Mouse (Mus musculus): ENCODE results near the gene Gm5726. TPM values are rescaled to one million over a fixed set of nuclear protein-coding genes. Genes with fewer than 3 reads are reported as not detected.
"Not testable (repeated sequence)": the region's sequence is repeated elsewhere in the genome, so short reads cannot be mapped to it uniquely, and the experiment has no call there.

Gm5726 gene
- not detected in 2 replicates for polyA plus RNA-seq (2012; rRNA removed)

GRCm38 (mm10) chr7:20545657-20546056, at the start of gene Gm5726:
Gene Gm5726 (minus strand): TSS chr7:20545757.
- not testable (repeated sequence) for H3K27ac ChIP-seq (ENCODE audit: insufficient read depth, low read length); H3K27me3 ChIP-seq (ENCODE audit: control insufficient read depth, insufficient read depth, low read length); DNase-seq; H3K4me3 ChIP-seq (replicated peaks; ENCODE audit: insufficient read depth, low read depth, low read length); H3K4me1 ChIP-seq (ENCODE audit: control insufficient read depth, insufficient read depth, low read length)
- no CpG with 5 or more reads among the region's 1 CpGs for WGBS

- not testable (repeated sequence) for H3K4me3 ChIP-seq (replicated peaks; ENCODE audit: insufficient read depth, low read depth, low read length); DNase-seq; H3K27ac ChIP-seq (ENCODE audit: insufficient read depth, low read length); H3K4me1 ChIP-seq (ENCODE audit: control insufficient read depth, insufficient read depth, low read length); H3K27me3 ChIP-seq (ENCODE audit: control insufficient read depth, insufficient read depth, low read length)
- WGBS: no CpG with 5 or more reads among the region's 3 CpGs
Observed at GRCm38 (mm10) chr7:20576141-20576540, 30.6 kb upstream of the Gm5726 start, which contains the start of gene Gm4141. Gene Gm4141 (minus strand): TSS chr7:20576241.

- not testable (repeated sequence) for H3K27me3 ChIP-seq (ENCODE audit: control insufficient read depth, insufficient read depth, low read length); DNase-seq; H3K27ac ChIP-seq (ENCODE audit: insufficient read depth, low read length); H3K4me1 ChIP-seq (ENCODE audit: control insufficient read depth, insufficient read depth, low read length); H3K4me3 ChIP-seq (replicated peaks; ENCODE audit: insufficient read depth, low read depth, low read length)
- WGBS: no CpG with 5 or more reads among the region's 3 CpGs
Observed at GRCm38 (mm10) chr7:20533537-20533936, 12.0 kb downstream of the Gm5726 start, which contains the start of gene Vmn1r104. Gene Vmn1r104 (plus strand): TSS chr7:20533837.

- not testable (repeated sequence) for H3K27ac ChIP-seq (ENCODE audit: insufficient read depth, low read length); H3K4me3 ChIP-seq (replicated peaks; ENCODE audit: insufficient read depth, low read depth, low read length); DNase-seq; H3K27me3 ChIP-seq (ENCODE audit: control insufficient read depth, insufficient read depth, low read length); H3K4me1 ChIP-seq (ENCODE audit: control insufficient read depth, insufficient read depth, low read length)
- WGBS: 0% methylated on average over 1 of the region's 3 CpGs
Observed at GRCm38 (mm10) chr7:20510434-20510833, 35.1 kb downstream of the Gm5726 start, which contains the start of gene Vmn1r103. Gene Vmn1r103 (minus strand): TSS chr7:20510534.

Other genes with a start within 250 kb of the Gm5726 start
- gene Gm4133, start 211.7 kb downstream of the Gm5726 start, polyA plus RNA-seq (2012; rRNA removed): not detected in 2 replicates
- not detected in 2 replicates for gene Gm5728, start 170.3 kb downstream of the Gm5726 start, polyA plus RNA-seq (2012; rRNA removed)
- gene Vmn1r100, start 127.8 kb downstream of the Gm5726 start, polyA plus RNA-seq (2012; rRNA removed): not detected in 2 replicates
- gene Vmn1r101, start 103.2 kb downstream of the Gm5726 start, polyA plus RNA-seq (2012; rRNA removed): not detected in 2 replicates
- gene Gm10670, start 70.8 kb downstream of the Gm5726 start, polyA plus RNA-seq (2012; rRNA removed): not detected in 2 replicates
- not detected in 2 replicates for gene Vmn1r103, start 35.2 kb downstream of the Gm5726 start, polyA plus RNA-seq (2012; rRNA removed)
- gene Vmn1r104, start 11.9 kb downstream of the Gm5726 start, polyA plus RNA-seq (2012; rRNA removed): not detected in 2 replicates
- gene Gm4141, start 30.5 kb upstream of the Gm5726 start, polyA plus RNA-seq (2012; rRNA removed): not detected in 2 replicates
- gene Gm4513, start 53.3 kb upstream of the Gm5726 start, polyA plus RNA-seq (2012; rRNA removed): not detected in 2 replicates
- not detected in 2 replicates for gene Vmn1r107, start 123.2 kb upstream of the Gm5726 start, polyA plus RNA-seq (2012; rRNA removed)
- gene Vmn1r111, start 157.5 kb upstream of the Gm5726 start, polyA plus RNA-seq (2012; rRNA removed): not detected in 2 replicates
- gene Gm10668, start 184.9 kb upstream of the Gm5726 start, polyA plus RNA-seq (2012; rRNA removed): not detected in 2 replicates
- gene Vmn1r112, start 225.4 kb upstream of the Gm5726 start, polyA plus RNA-seq (2012; rRNA removed): not detected in 2 replicates
- not detected in 2 replicates for gene Vmn1r113, start 241.5 kb upstream of the Gm5726 start, polyA plus RNA-seq (2012; rRNA removed)